Mouse (Mus musculus) spleen, adult 2 months (tissue): ENCODE results near the gene Selenow. TPM values are rescaled to one million over a fixed set of nuclear protein-coding genes. Genes with fewer than 3 reads are reported as not detected.
A peak's percentile ranks its signal among the peaks of the same experiment; 100 is the strongest.

Experiments used
- DNase-seq, 2 experiments: peaks; one replicate each; pipeline versions ENCODE4 v3.0.0 to v3.0.0-alpha.2; 2012 to 2021; ENCODE audit warnings: low spot score in 2 of 2, low read depth in 1 of 2
- H3K27ac ChIP-seq: fragments of 200-500 bp; 2 replicates; pipeline ENCODE4 v1.5.1; 2012; ENCODE audit warnings: low read length, inconsistent platforms; ENCODE audit not compliant: insufficient read depth
- H3K27me3 ChIP-seq: fragments of 200-500 bp; 2 replicates; pipeline ENCODE4 v1.6.1; 2012; ENCODE audit warnings: mild to moderate bottlenecking, moderate library complexity, low read length, inconsistent platforms; ENCODE audit not compliant: control insufficient read depth, insufficient read depth
- H3K36me3 ChIP-seq: fragments of 200-500 bp; 2 replicates; pipeline ENCODE4 v1.6.1; 2012; ENCODE audit warnings: mild to moderate bottlenecking, low read length, inconsistent platforms; ENCODE audit not compliant: control insufficient read depth, insufficient read depth
- H3K4me1 ChIP-seq: fragments of 200-500 bp; 2 replicates; pipeline ENCODE4 v1.6.1; 2011; ENCODE audit warnings: inconsistent platforms; ENCODE audit not compliant: control insufficient read depth, insufficient read depth, insufficient read length
- H3K4me3 ChIP-seq: fragments of 200-500 bp; 2 replicates; pipeline ENCODE4 v1.5.1; 2011; ENCODE audit warnings: mild to moderate bottlenecking, inconsistent platforms; ENCODE audit not compliant: insufficient read depth, insufficient read length; ENCODE audit errors: extremely low read depth
- CTCF ChIP-seq: fragments of 200-500 bp; IDR thresholded peaks from 2 replicates; pipeline ENCODE4 v1.5.1; 2011; ENCODE audit warnings: mild to moderate bottlenecking, inconsistent platforms; ENCODE audit not compliant: insufficient read depth, insufficient read length, insufficient replicate concordance; ENCODE audit errors: extremely low read depth
- POLR2A ChIP-seq: fragments of 200-500 bp; IDR thresholded peaks from 2 replicates; pipeline ENCODE4 v1.6.1; 2011; ENCODE audit warnings: low read depth, low read length, inconsistent platforms
- WGBS: fragments of 180-500 bp; shearing (Covaris S2); methylation state at CpG from one replicate; pipeline ENCODE4 v1.1.7; 2018; 5-methylcytosine and 5-hydroxymethylcytosine counted together
- polyA plus RNA-seq: library from polyadenylated mRNA; depleted of rRNA; stranded (reverse); fragments of >200 nt; gene quantifications from 2 replicates; pipeline ENCODE4 v1.2.3, GENCODE M21; 2012

Gene Selenow
- polyA plus RNA-seq, 1 experiment = 210 TPM

- no peak overlapping the region for H3K27ac ChIP-seq
- no peak for DNase-seq
These were observed 11.5 kb upstream of the Selenow start for GRCm38 (mm10) chr7:15933437-15934359.

GRCm38 (mm10) chr7:15931635-15932034, 9.4 kb upstream of the Selenow start:
- Histone ChIP-seq H3K4me3 (no peak overlapping the region), H3K36me3 (no peaks in the 10 kb centered on the region), H3K27ac (no peak overlapping the region), H3K27me3 (no peaks in the 10 kb centered on the region), H3K4me1 (no peaks in the 10 kb centered on the region)
- TF ChIP-seq POLR2A (no peak), CTCF (no peak)
- no peak for DNase-seq
- 17% methylated on average over 3 of the region's 3 CpGs for WGBS

More at GRCm38 (mm10) chr7:15933437-15934359, 11.5 kb upstream of the Selenow start:
- H3K4me1 ChIP-seq = no peaks in the 10 kb centered on the region
- peaks cover 14% of the 10 kb centered on the region for H3K36me3 ChIP-seq
- no peaks in the 10 kb centered on the region for H3K27me3 ChIP-seq
- WGBS = 39% methylated on average over 16 of the region's 16 CpGs
- no peak overlapping the region for H3K4me3 ChIP-seq
- no peak for TF ChIP-seq POLR2A
- TF ChIP-seq CTCF = no peak

GRCm38 (mm10) chr7:15930543-15930942, 8.3 kb upstream of the Selenow start:
- WGBS = 73% methylated on average over 2 of the region's 2 CpGs
- no peak for DNase-seq

GRCm38 (mm10) chr7:15929910-15930309, 7.7 kb upstream of the Selenow start:
- H3K4me1 ChIP-seq = no peaks in the 10 kb centered on the region
- DNase-seq = peak; percentile 38 to 63
- H3K36me3 ChIP-seq = no peaks in the 10 kb centered on the region
- H3K4me3 ChIP-seq = no peak overlapping the region
- H3K27me3 ChIP-seq = no peaks in the 10 kb centered on the region
- H3K27ac ChIP-seq = no peak overlapping the region
- 34% methylated on average over 4 of the region's 4 CpGs for WGBS
- no peak for TF ChIP-seq POLR2A
- peak; percentile 77; the same call in 1 of the 2 replicates for TF ChIP-seq CTCF

More at GRCm38 (mm10) chr7:15930543-15930942, 8.3 kb upstream of the Selenow start:
- Histone ChIP-seq H3K27ac (no peak overlapping the region), H3K27me3 (no peaks in the 10 kb centered on the region), H3K4me1 (no peaks in the 10 kb centered on the region), H3K4me3 (no peak overlapping the region), H3K36me3 (no peaks in the 10 kb centered on the region)
- no peak for TF ChIP-seq POLR2A
- no peak for TF ChIP-seq CTCF

- H3K27me3 ChIP-seq = no peaks in the 10 kb centered on the region
- peaks cover 11% of the 10 kb centered on the region; the same call in 1 of the 2 replicates for H3K4me1 ChIP-seq
- peak overlapping the region; percentile 75 for H3K4me3 ChIP-seq
- WGBS = under 1% methylated on average over 10 of the region's 10 CpGs
- peak overlapping the region; percentile 88 for H3K27ac ChIP-seq
- H3K36me3 ChIP-seq = peaks cover 8% of the 10 kb centered on the region
- DNase-seq = peak; percentile 43 to 56
- no peak for TF ChIP-seq CTCF
- no peak for TF ChIP-seq POLR2A
These were observed 406 bp downstream of the Selenow start for GRCm38 (mm10) chr7:15921796-15922195.

GRCm38 (mm10) chr7:15920645-15921190, 1.5 kb downstream of the Selenow start:
- TF ChIP-seq CTCF (no peak), POLR2A (no peak)
- H3K27me3 ChIP-seq = no peaks in the 10 kb centered on the region
- no peak overlapping the region for H3K27ac ChIP-seq
- no peak overlapping the region for H3K4me3 ChIP-seq
- no peak for DNase-seq
- peaks cover 8% of the 10 kb centered on the region for H3K36me3 ChIP-seq
- H3K4me1 ChIP-seq = peaks cover 11% of the 10 kb centered on the region; the same call in 1 of the 2 replicates
- WGBS = 92% methylated on average over 6 of the region's 6 CpGs

- H3K4me3 ChIP-seq = no peak overlapping the region
- DNase-seq = no peak
- WGBS = 94% methylated on average over 9 of the region's 9 CpGs
- TF ChIP-seq CTCF (no peak), POLR2A (no peak)
- peaks cover 11% of the 10 kb centered on the region; the same call in 1 of the 2 replicates for H3K4me1 ChIP-seq
- H3K27ac ChIP-seq = no peak overlapping the region
- peaks cover 8% of the 10 kb centered on the region for H3K36me3 ChIP-seq
- no peaks in the 10 kb centered on the region for H3K27me3 ChIP-seq
These were observed 2.3 kb downstream of the Selenow start for GRCm38 (mm10) chr7:15919947-15920346.
